Mouse (Mus musculus): ENCODE data around the gene Nkx6-2. TPM values are rescaled to one million over a fixed set of nuclear protein-coding genes. Genes with fewer than 3 reads are reported as not detected.

The Nkx6-2 gene
- polyA plus RNA-seq, 1 experiment from 2014 or later, result 7.2 TPM

DNA sequence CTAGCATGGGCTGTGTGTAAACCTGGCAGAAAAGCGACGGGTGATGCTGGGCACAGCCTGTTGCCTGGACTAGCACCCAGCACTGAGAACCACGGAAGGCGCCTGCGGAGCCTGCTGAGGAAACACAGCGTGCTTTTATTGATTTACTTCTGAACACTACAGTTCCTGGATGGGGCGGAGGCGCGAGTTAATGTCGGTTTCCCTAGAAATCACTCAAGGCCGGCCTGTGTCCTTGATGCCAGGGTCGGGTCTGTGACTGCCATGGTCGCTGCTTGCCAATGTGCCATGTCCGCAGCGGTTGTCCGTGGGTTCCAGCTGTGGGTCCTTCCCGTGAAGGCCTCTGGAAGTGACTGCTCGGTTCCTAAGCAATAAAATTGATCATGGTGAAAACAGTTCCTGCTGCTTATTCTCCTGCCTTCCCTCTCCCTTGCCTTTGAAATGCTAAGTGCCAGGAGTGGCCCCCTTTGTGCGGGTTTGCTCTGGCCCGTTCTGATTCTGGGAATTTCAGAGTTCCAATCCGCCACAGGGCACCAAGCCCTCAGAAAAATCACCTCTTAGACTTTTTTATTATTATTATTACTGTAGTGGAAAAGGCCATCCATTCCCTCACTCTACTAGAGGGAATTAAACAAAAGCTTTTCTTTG is 3.2 kb downstream of the Nkx6-2 start:
- Histone ChIP-seq H3K4me3 (ENCODE audit: low read depth, low read length) (no peak overlapping the region), H3K9ac (ENCODE audit: low read length) (no peak overlapping the region), H3K4me1 (replicated peaks; ENCODE audit: control insufficient read depth, insufficient read depth, low read length) (peaks cover 16% of the 10 kb centered on the region), H3K27me3 (ENCODE audit: control insufficient read depth, insufficient read depth, low read length) (peaks cover 66% of the 10 kb centered on the region), H3K9me3 (ENCODE audit: control insufficient read depth, low read length) (no peaks in the 10 kb centered on the region), H3K4me2 (ENCODE audit: low read depth, low read length, severe bottlenecking) (no peak overlapping the region), H3K36me3 (ENCODE audit: control insufficient read depth, insufficient read depth, low read length) (no peaks in the 10 kb centered on the region), H3K27ac (ENCODE audit: low read depth, low read length) (no peak overlapping the region)
- DNase-seq (ENCODE audit: low spot score), result no peak
- no peak for ATAC-seq (replicated peaks; ENCODE audit: low FRiP score)
- WGBS, result 58% methylated on average over 21 of the region's 21 CpGs

DNA sequence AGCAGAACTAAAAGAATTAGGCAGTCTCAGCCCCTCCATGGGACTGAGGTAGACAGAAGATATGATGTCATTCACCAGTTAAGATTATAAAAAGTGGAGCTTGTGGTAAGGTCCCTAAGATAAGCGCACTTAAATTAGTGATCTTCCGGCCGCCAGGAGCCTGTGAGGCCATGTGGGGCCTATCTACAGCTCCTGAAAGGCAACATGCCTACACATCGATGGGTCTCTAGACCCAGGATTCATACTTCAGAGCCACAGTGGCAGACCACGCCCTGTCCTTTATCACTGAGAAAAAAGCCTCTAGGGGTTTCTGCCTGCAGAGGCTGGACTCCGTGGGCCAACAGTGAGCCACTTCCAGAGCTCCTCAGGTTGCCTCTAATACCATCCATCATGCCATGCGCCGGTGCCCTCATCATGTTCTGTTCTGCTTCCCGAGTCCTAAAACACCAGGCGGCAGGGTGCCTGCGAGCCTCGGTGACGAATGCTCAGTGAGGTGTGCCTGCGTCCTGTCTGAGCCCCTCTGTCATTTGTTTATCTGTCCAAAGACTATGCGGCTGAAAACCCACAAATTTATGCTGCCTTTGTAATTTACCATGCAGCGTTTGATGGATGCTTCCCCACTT is 6.4 kb downstream of the Nkx6-2 start:
- Histone ChIP-seq H3K27me3 (ENCODE audit: control insufficient read depth, insufficient read depth, low read length) (peaks cover 34% of the 10 kb centered on the region), H3K27ac (ENCODE audit: low read depth, low read length) (no peak overlapping the region), H3K4me1 (replicated peaks; ENCODE audit: control insufficient read depth, insufficient read depth, low read length) (0 out of 2 replicates have a peak, but pooled peaks cover under 1% of the 10 kb centered on the region), H3K4me3 (ENCODE audit: low read depth, low read length) (no peak overlapping the region), H3K9me3 (ENCODE audit: control insufficient read depth, low read length) (no peaks in the 10 kb centered on the region), H3K9ac (ENCODE audit: low read length) (no peak overlapping the region), H3K4me2 (ENCODE audit: low read depth, low read length, severe bottlenecking) (no peak overlapping the region), H3K36me3 (ENCODE audit: control insufficient read depth, insufficient read depth, low read length) (no peaks in the 10 kb centered on the region)
- WGBS, result 92% methylated on average over 16 of the region's 16 CpGs
- ATAC-seq (replicated peaks; ENCODE audit: low FRiP score) (no peak), DNase-seq (ENCODE audit: low spot score) (no peak)

DNA sequence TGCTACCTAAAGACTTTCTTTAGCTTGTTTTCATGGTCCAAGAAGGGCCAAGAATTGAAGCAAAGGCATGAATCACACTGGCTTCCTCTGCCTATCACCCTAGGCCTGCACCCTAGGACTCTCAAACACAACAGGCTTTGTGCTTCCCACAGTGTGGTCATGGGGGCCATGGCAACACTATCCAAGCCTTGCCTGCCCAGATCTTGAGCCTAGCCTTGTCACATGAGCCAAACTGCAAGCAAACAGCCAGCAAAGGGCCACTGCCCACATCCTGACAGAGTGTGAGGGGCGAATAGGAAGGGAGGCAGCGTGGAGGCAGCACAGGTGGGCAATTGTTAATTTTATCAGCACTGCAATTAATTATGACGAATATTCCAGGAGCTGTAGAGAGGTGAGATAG is 9.9 kb downstream of the Nkx6-2 start:
- Histone ChIP-seq H3K9ac (ENCODE audit: low read length) (no peak overlapping the region), H3K36me3 (ENCODE audit: control insufficient read depth, insufficient read depth, low read length) (no peaks in the 10 kb centered on the region), H3K4me1 (replicated peaks; ENCODE audit: control insufficient read depth, insufficient read depth, low read length) (no peaks in the 10 kb centered on the region), H3K4me2 (ENCODE audit: low read depth, low read length, severe bottlenecking) (no peak overlapping the region), H3K4me3 (ENCODE audit: low read depth, low read length) (no peak overlapping the region), H3K27ac (ENCODE audit: low read depth, low read length) (no peak overlapping the region), H3K27me3 (ENCODE audit: control insufficient read depth, insufficient read depth, low read length) (peaks cover 2% of the 10 kb centered on the region; the same call in 1 of the 2 replicates), H3K9me3 (ENCODE audit: control insufficient read depth, low read length) (no peaks in the 10 kb centered on the region)
- DNase-seq (ENCODE audit: low spot score), result no peak
- no peak for ATAC-seq (replicated peaks; ENCODE audit: low FRiP score)
- 94% methylated on average over 3 of the region's 3 CpGs for WGBS

DNA sequence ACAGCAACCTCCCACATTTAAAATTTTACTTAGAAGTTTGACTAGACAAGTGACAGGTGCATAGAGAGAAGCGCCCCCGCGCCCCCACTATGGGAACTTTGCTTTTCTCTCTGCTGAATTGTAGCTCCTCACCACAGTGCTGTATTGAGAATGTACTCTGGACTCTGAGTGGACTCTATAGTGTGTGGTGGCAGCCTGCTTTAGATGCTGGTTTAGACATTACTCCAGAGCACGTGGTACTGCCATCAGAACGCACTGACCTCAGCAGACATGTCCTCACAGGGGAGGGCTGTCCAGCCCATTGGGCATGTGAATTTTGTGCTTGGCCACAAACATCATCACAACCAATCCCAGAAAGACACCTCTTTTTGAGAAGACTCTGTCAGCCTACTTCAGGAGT is 11.8 kb downstream of the Nkx6-2 start:
- Histone ChIP-seq H3K9ac (ENCODE audit: low read length) (no peak overlapping the region), H3K4me1 (replicated peaks; ENCODE audit: control insufficient read depth, insufficient read depth, low read length) (no peaks in the 10 kb centered on the region), H3K4me2 (ENCODE audit: low read depth, low read length, severe bottlenecking) (no peak overlapping the region), H3K9me3 (ENCODE audit: control insufficient read depth, low read length) (no peaks in the 10 kb centered on the region), H3K4me3 (ENCODE audit: low read depth, low read length) (no peak overlapping the region), H3K27me3 (ENCODE audit: control insufficient read depth, insufficient read depth, low read length) (no peaks in the 10 kb centered on the region), H3K36me3 (ENCODE audit: control insufficient read depth, insufficient read depth, low read length) (no peaks in the 10 kb centered on the region), H3K27ac (ENCODE audit: low read depth, low read length) (no peak overlapping the region)
- no peak for ATAC-seq (replicated peaks; ENCODE audit: low FRiP score)
- no peak for DNase-seq (ENCODE audit: low spot score)
- 94% methylated on average over 5 of the region's 5 CpGs for WGBS

DNA sequence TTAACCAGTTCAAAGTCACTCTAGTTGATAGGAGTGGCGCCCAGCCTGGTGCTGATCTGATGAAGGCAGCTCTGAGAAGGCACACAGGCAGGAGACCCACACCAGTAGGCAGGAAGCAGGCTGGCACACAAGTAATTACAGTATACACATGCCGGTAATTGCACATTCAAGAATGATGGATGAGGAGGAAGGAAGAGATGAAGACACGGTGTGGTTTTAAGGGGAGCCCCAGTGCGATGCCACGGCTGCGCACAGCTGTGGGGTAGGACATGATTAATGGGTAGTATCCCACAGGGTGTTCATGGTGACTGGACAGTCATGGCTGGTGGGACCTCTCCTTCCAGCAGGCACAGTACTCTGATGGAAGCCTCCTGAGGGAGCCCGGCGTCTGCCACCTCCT is 16.1 kb downstream of the Nkx6-2 start:
- ATAC-seq (replicated peaks; ENCODE audit: low FRiP score) (no peak), DNase-seq (ENCODE audit: low spot score) (no peak)
- no peaks in the 10 kb centered on the region; the same call in 1 of the 2 replicates for H3K27me3 ChIP-seq (ENCODE audit: control insufficient read depth, insufficient read depth, low read length)
- no peak overlapping the region for H3K4me3 ChIP-seq (ENCODE audit: low read depth, low read length)
- H3K9ac ChIP-seq (ENCODE audit: low read length), result no peak overlapping the region
- H3K4me1 ChIP-seq (replicated peaks; ENCODE audit: control insufficient read depth, insufficient read depth, low read length), result no peaks in the 10 kb centered on the region
- no peak overlapping the region for H3K4me2 ChIP-seq (ENCODE audit: low read depth, low read length, severe bottlenecking)
- no peak overlapping the region for H3K27ac ChIP-seq (ENCODE audit: low read depth, low read length)
- H3K36me3 ChIP-seq (ENCODE audit: control insufficient read depth, insufficient read depth, low read length), result no peaks in the 10 kb centered on the region
- 92% methylated on average over 8 of the region's 8 CpGs for WGBS
- no peaks in the 10 kb centered on the region for H3K9me3 ChIP-seq (ENCODE audit: control insufficient read depth, low read length)

DNA sequence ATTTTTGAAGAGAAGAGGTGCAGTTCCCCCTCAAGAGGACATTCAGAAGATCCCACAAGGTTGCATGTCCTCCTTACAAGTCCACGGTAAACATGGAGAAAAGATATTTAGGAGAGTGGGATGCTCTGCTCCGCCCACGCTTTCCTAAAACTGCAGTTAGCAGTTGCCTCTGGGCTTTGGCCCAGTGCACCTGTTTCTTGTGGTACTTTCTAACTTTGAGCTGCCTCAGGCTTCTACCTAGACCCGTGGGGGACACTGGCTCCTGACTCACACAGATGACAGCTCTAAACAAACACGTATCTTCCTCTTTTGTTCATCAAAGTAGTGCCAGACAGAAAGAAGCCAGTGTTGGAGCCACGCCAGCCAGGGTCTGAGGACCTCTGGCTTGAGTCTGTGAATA is 16.6 kb downstream of the Nkx6-2 start:
- no peak overlapping the region for H3K4me2 ChIP-seq (ENCODE audit: low read depth, low read length, severe bottlenecking)
- ATAC-seq (replicated peaks; ENCODE audit: low FRiP score) (no peak), DNase-seq (ENCODE audit: low spot score) (no peak)
- H3K9me3 ChIP-seq (ENCODE audit: control insufficient read depth, low read length), result no peaks in the 10 kb centered on the region
- H3K27ac ChIP-seq (ENCODE audit: low read depth, low read length), result no peak overlapping the region
- no peaks in the 10 kb centered on the region; the same call in 1 of the 2 replicates for H3K27me3 ChIP-seq (ENCODE audit: control insufficient read depth, insufficient read depth, low read length)
- no peaks in the 10 kb centered on the region for H3K36me3 ChIP-seq (ENCODE audit: control insufficient read depth, insufficient read depth, low read length)
- WGBS, result 82% methylated on average over 6 of the region's 6 CpGs
- no peak overlapping the region for H3K4me3 ChIP-seq (ENCODE audit: low read depth, low read length)
- no peaks in the 10 kb centered on the region for H3K4me1 ChIP-seq (replicated peaks; ENCODE audit: control insufficient read depth, insufficient read depth, low read length)
- H3K9ac ChIP-seq (ENCODE audit: low read length), result no peak overlapping the region

DNA sequence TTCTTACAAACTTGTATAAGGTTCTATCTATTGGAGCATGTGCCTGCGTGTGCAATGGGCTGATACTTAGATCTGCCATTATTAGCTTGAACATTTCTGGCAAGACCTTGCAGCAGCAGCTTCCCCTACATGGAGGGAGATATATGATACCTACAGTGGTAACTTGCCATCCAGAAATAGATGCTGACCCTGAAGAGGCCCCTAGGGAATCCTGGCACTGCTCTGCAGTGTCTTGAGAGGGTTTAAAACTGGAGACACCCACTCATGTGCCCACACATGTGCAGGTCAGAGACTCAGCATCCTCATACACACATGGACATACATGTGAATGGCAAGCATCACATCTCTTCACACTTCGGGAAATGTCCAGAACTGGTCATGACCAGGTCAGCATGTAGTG is 18.4 kb downstream of the Nkx6-2 start:
- H3K4me1 ChIP-seq (replicated peaks; ENCODE audit: control insufficient read depth, insufficient read depth, low read length), result no peaks in the 10 kb centered on the region
- no peak overlapping the region for H3K9ac ChIP-seq (ENCODE audit: low read length)
- H3K27me3 ChIP-seq (ENCODE audit: control insufficient read depth, insufficient read depth, low read length), result peaks cover 9% of the 10 kb centered on the region
- H3K27ac ChIP-seq (ENCODE audit: low read depth, low read length), result no peak overlapping the region
- no peaks in the 10 kb centered on the region for H3K36me3 ChIP-seq (ENCODE audit: control insufficient read depth, insufficient read depth, low read length)
- no peak overlapping the region for H3K4me3 ChIP-seq (ENCODE audit: low read depth, low read length)
- no peaks in the 10 kb centered on the region for H3K9me3 ChIP-seq (ENCODE audit: control insufficient read depth, low read length)
- WGBS, result 88% methylated on average over 2 of the region's 2 CpGs
- DNase-seq (ENCODE audit: low spot score), result no peak
- H3K4me2 ChIP-seq (ENCODE audit: low read depth, low read length, severe bottlenecking), result no peak overlapping the region
- ATAC-seq (replicated peaks; ENCODE audit: low FRiP score), result no peak

DNA sequence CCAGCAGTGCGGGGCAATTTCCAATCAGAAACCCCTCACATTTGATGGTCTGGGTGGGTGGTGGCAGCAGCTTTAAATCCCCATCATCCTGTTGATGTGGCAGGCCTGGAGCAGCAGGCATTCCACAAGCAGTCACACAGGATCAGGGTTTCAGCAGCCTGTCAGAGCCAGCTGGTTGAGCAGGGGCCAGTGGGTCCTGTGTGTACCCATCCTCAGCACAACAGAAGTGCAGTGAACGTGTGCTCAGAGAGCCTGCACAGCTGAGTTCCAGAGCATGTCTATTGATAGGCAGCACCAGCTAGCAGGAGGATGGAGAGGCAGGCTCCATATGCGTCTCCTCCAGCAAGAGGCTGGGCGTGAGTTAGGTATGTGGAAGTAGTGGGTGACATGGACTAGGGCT is 19.2 kb downstream of the Nkx6-2 start:
- no peaks in the 10 kb centered on the region for H3K9me3 ChIP-seq (ENCODE audit: control insufficient read depth, low read length)
- no peaks in the 10 kb centered on the region for H3K4me1 ChIP-seq (replicated peaks; ENCODE audit: control insufficient read depth, insufficient read depth, low read length)
- no peak for ATAC-seq (replicated peaks; ENCODE audit: low FRiP score)
- 75% methylated on average over 4 of the region's 4 CpGs for WGBS
- DNase-seq (ENCODE audit: low spot score), result no peak
- H3K4me3 ChIP-seq (ENCODE audit: low read depth, low read length), result no peak overlapping the region
- no peaks in the 10 kb centered on the region for H3K36me3 ChIP-seq (ENCODE audit: control insufficient read depth, insufficient read depth, low read length)
- no peak overlapping the region for H3K4me2 ChIP-seq (ENCODE audit: low read depth, low read length, severe bottlenecking)
- H3K9ac ChIP-seq (ENCODE audit: low read length), result no peak overlapping the region
- peaks cover 14% of the 10 kb centered on the region for H3K27me3 ChIP-seq (ENCODE audit: control insufficient read depth, insufficient read depth, low read length)
- no peak overlapping the region for H3K27ac ChIP-seq (ENCODE audit: low read depth, low read length)

DNA sequence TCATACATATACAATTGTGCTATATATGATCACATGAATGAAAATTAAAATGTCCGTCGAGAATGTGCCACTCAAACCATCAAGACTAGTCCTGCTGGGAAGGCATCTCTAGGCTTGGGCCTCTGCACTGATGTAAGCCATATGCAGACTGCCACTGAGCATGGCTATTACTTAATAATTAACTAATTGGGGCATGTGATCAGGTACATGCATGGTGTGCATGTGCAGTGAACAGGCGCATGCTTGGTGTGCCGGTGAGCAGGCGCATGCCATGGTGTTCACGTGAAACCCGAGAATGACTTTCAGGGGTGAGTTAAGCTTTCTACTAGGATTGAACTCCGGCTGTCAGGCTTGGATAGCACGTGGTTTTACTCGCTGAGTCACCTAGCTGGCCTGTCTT is 22.9 kb downstream of the Nkx6-2 start:
- Histone ChIP-seq H3K9ac (ENCODE audit: low read length) (no peak overlapping the region), H3K9me3 (ENCODE audit: control insufficient read depth, low read length) (no peaks in the 10 kb centered on the region), H3K4me2 (ENCODE audit: low read depth, low read length, severe bottlenecking) (no peak overlapping the region), H3K4me1 (replicated peaks; ENCODE audit: control insufficient read depth, insufficient read depth, low read length) (peaks cover 8% of the 10 kb centered on the region; the same call in 1 of the 2 replicates), H3K27me3 (ENCODE audit: control insufficient read depth, insufficient read depth, low read length) (peaks cover 17% of the 10 kb centered on the region), H3K4me3 (ENCODE audit: low read depth, low read length) (no peak overlapping the region), H3K27ac (ENCODE audit: low read depth, low read length) (no peak overlapping the region; the same call in 1 of the 2 replicates), H3K36me3 (ENCODE audit: control insufficient read depth, insufficient read depth, low read length) (no peaks in the 10 kb centered on the region)
- ATAC-seq (replicated peaks; ENCODE audit: low FRiP score), result no peak
- no peak for DNase-seq (ENCODE audit: low spot score)
- WGBS, result 92% methylated on average over 10 of the region's 10 CpGs

All from forebrain, embryonic 11.5 days (tissue).